Mouse (Mus musculus) spleen, adult 2 months (tissue): ENCODE data around the gene Trim2. TPM values are rescaled to one million over a fixed set of nuclear protein-coding genes. Genes with fewer than 3 reads are reported as not detected.

Experiments
- DNase-seq, 2 experiments: peaks; one replicate each; pipeline versions ENCODE4 v3.0.0 to v3.0.0-alpha.2; 2012 to 2021; ENCODE audit warnings: low spot score in 2 of 2, low read depth in 1 of 2
- H3K27ac ChIP-seq: fragments of 200-500 bp; 2 replicates; pipeline ENCODE4 v1.5.1; 2012; ENCODE audit warnings: low read length, inconsistent platforms; ENCODE audit not compliant: insufficient read depth
- H3K27me3 ChIP-seq: fragments of 200-500 bp; 2 replicates; pipeline ENCODE4 v1.6.1; 2012; ENCODE audit warnings: mild to moderate bottlenecking, moderate library complexity, low read length, inconsistent platforms; ENCODE audit not compliant: control insufficient read depth, insufficient read depth
- H3K36me3 ChIP-seq: fragments of 200-500 bp; 2 replicates; pipeline ENCODE4 v1.6.1; 2012; ENCODE audit warnings: mild to moderate bottlenecking, low read length, inconsistent platforms; ENCODE audit not compliant: control insufficient read depth, insufficient read depth
- H3K4me1 ChIP-seq: fragments of 200-500 bp; 2 replicates; pipeline ENCODE4 v1.6.1; 2011; ENCODE audit warnings: inconsistent platforms; ENCODE audit not compliant: control insufficient read depth, insufficient read depth, insufficient read length
- H3K4me3 ChIP-seq: fragments of 200-500 bp; 2 replicates; pipeline ENCODE4 v1.5.1; 2011; ENCODE audit warnings: mild to moderate bottlenecking, inconsistent platforms; ENCODE audit not compliant: insufficient read depth, insufficient read length; ENCODE audit errors: extremely low read depth
- CTCF ChIP-seq: fragments of 200-500 bp; IDR thresholded peaks from 2 replicates; pipeline ENCODE4 v1.5.1; 2011; ENCODE audit warnings: mild to moderate bottlenecking, inconsistent platforms; ENCODE audit not compliant: insufficient read depth, insufficient read length, insufficient replicate concordance; ENCODE audit errors: extremely low read depth
- POLR2A ChIP-seq: fragments of 200-500 bp; IDR thresholded peaks from 2 replicates; pipeline ENCODE4 v1.6.1; 2011; ENCODE audit warnings: low read depth, low read length, inconsistent platforms
- WGBS: fragments of 180-500 bp; shearing (Covaris S2); methylation state at CpG from one replicate; pipeline ENCODE4 v1.1.7; 2018; 5-methylcytosine and 5-hydroxymethylcytosine counted together
- polyA plus RNA-seq: library from polyadenylated mRNA; depleted of rRNA; stranded (reverse); fragments of >200 nt; gene quantifications from 2 replicates; pipeline ENCODE4 v1.2.3, GENCODE M21; 2012

The Trim2 gene
- polyA plus RNA-seq, 1 experiment = 5.7 TPM

DNA sequence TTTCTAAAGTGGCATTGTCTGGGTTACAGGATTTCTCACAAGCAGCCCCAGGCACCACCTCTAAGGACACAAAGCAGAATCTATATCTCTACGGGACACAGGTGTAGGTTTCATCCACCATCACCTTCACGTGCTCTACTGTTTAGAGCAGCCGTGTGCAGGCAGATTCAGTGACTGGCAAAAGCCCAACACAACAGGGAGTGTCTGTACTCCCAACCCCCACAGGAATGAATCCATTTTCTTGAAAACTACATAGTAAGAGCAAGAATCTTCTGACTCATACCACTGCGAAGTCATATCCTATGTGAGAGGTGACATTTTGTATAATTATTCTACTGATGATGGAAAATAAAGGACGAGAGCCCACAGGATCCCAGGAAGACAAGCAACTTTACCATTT, 5.6 kb upstream of the Trim2 start:
- H3K4me3 ChIP-seq = no peak overlapping the region
- H3K27ac ChIP-seq = no peak overlapping the region
- H3K36me3 ChIP-seq = no peaks in the 10 kb centered on the region
- H3K27me3 ChIP-seq = no peaks in the 10 kb centered on the region
- no peak for TF ChIP-seq POLR2A
- TF ChIP-seq CTCF = no peak
- no peak for DNase-seq
- 77% methylated on average over 5 of the region's 5 CpGs for WGBS
- H3K4me1 ChIP-seq = no peaks in the 10 kb centered on the region

DNA sequence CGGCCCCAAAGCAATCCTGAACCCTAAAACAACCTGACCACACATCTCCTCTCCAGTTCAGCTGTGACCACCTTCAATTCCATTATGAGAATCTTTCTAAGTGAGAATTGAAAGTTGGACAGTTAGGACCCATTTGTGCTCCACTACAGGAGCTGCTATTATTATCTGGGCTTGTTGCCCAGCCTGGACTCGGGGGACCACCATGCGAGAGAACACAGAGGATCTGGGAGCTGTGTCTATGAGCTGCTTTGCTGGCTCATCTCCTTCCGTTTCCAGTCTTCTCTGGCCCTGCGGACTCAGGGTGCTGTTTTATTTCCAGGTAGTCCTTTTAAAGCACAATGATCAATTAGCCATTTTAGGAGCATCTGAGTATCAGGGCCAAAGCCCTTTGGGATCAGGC, 839 bp upstream of the Trim2 start:
- H3K36me3 ChIP-seq = no peaks in the 10 kb centered on the region
- H3K27ac ChIP-seq = 0 out of 2 replicates have a peak overlapping the region, but pooled peaks have one; percentile 12
- no peak for TF ChIP-seq POLR2A
- no peak for TF ChIP-seq CTCF
- WGBS = 86% methylated on average over 5 of the region's 5 CpGs
- no peaks in the 10 kb centered on the region; the same call in 1 of the 2 replicates for H3K27me3 ChIP-seq
- H3K4me3 ChIP-seq = no peak overlapping the region
- no peaks in the 10 kb centered on the region; the same call in 1 of the 2 replicates for H3K4me1 ChIP-seq
- no peak for DNase-seq

DNA sequence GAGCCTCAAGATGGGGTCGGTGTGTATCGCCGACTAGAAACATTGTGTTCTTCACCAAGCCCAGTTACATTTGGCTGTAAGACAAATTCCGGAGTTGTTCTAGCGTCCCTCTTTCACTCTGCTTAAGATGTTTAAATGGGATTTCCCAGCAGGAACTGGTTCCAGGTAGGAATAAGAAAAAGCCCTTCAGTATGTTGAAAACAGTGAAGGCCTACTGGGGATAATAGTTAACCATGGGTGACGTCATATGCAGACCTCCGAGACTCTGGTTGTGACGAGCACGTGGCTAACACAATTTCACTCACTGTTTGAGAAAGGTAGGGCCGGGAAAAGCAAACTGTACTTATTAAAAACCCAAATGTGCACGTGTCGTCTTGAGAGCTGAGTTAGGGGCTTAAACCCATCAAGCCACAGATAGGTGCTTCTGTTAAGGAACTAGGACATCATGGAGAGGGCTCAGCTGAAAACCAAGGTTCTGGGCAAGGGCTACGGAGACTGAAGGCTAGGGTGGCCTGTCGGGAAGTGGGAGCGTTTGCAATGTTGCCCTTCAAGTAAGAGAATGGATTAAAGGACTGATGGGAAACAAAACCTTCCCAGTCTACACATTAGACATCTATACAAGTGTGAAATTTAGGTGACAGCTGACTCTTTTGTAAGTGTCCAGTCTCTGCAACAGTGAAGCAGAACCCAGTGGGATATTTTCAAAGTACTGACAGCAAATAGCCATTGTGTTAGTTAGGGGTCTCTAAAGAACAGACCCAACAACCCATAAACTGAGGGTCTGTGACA, 761 bp downstream of the Trim2 start:
- 62% methylated on average over 15 of the region's 15 CpGs for WGBS
- Histone ChIP-seq H3K36me3 (no peaks in the 10 kb centered on the region), H3K4me3 (no peak overlapping the region), H3K27ac (no peak overlapping the region), H3K27me3 (no peaks in the 10 kb centered on the region; the same call in 1 of the 2 replicates), H3K4me1 (no peaks in the 10 kb centered on the region; the same call in 1 of the 2 replicates)
- no peak for DNase-seq
- no peak for TF ChIP-seq POLR2A
- TF ChIP-seq CTCF = no peak

DNA sequence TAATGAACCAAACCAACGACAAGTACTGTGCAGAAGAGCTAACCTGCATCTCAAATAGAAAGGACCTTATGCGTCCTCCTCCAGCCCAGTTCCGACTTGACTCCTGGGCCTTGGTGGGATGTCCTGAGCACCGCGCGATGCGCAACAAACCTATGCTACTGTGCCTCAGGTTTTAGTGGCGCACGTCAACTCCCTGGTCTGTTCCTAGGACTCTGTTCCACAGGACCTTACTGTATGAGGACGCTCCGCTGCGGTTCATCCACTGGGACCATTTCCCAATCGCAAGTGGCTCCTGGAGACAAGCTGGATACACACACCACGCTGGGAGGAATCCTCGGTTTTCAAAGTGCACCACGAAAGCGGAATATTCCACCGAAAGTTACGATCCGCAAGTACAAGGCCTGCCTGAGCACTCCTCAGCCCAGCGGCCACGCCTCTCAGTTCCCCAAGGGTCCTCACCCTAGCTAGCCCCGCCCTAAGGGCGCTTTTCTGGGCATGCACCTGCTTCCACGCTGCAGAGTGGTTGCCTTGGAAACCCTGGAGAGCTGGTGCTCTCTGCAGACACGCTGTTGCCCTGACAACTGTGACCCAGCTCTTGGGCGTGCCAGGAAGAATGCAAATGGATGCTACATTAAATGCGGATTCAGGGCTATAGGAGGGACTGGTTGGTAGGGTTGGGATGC, 1.5 kb downstream of the Trim2 start:
- Histone ChIP-seq H3K4me3 (peak overlapping the region; percentile 31; the same call in 1 of the 2 replicates), H3K36me3 (no peaks in the 10 kb centered on the region), H3K27me3 (no peaks in the 10 kb centered on the region; the same call in 1 of the 2 replicates), H3K27ac (no peak overlapping the region), H3K4me1 (no peaks in the 10 kb centered on the region; the same call in 1 of the 2 replicates)
- TF ChIP-seq POLR2A (no peak), CTCF (no peak)
- 8% methylated on average over 28 of the region's 28 CpGs for WGBS
- DNase-seq = peak; percentile 29 to 32

DNA sequence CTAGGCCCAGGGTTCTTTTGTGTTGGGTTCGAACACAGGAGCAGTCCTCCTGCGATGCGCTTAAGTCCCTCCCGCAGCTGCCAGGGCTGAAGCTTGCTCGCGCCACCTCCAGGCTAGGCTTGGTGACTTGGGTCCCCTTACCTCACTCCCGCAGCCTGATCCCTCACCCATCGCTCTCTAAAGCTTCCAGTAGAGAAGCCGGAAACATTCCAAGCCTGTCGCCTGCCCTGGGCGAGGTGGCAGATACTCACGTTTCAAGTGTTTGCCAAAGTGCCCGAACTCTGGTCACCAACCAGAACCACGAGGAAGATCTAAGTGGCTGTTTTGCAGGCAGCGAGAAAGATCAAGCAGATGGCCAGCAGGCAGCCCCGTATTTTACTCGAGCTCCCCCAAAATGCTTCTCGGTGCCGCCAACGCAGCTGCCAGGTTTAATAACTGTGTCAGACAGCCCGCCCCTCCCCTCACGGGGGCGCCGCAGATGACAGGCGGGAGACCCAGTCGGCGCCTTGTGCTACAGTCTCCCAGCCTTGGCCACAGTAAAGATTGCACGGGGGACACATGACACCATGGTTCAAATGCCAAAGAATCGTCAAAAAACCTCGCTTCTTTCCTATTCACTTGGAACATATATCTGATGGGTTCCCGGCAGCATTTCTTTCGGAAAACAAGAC, 2.2 kb downstream of the Trim2 start:
- 3% methylated on average over 32 of the region's 32 CpGs for WGBS
- Histone ChIP-seq H3K4me3 (peak overlapping the region; percentile 31; the same call in 1 of the 2 replicates), H3K4me1 (no peaks in the 10 kb centered on the region; the same call in 1 of the 2 replicates), H3K27ac (no peak overlapping the region), H3K27me3 (no peaks in the 10 kb centered on the region; the same call in 1 of the 2 replicates), H3K36me3 (no peaks in the 10 kb centered on the region)
- DNase-seq = peak in 1 of 2 experiments; percentile 11
- TF ChIP-seq CTCF = no peak
- no peak for TF ChIP-seq POLR2A

DNA sequence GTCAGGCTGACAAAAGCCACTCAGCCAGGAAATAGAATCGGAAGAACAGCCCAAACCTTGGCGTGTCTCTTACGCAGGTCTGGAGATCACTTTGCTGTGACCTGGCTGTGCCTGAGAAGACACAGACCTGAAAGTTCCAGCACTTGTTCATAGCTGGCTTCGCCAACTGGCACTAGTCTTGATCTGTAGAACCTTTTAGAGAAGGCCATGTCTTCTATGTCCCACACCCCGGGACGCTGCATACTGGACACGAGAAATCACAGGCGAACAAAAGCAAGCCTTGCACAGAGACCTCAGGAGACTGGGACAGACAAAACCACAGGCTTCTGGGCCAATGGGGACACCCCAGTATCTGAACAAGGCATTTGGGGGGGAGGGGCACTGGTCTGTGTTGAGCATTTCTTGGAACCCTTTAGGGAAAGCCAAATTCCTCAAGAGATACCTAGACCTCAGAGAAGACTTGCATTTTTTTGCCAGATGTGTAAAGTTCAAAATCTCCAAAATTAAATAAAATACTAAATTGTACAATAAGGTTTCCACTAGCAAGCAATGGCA, 3.2 kb downstream of the Trim2 start:
- no peak for DNase-seq
- Histone ChIP-seq H3K4me1 (no peaks in the 10 kb centered on the region; the same call in 1 of the 2 replicates), H3K27ac (no peak overlapping the region), H3K36me3 (no peaks in the 10 kb centered on the region), H3K4me3 (no peak overlapping the region), H3K27me3 (no peaks in the 10 kb centered on the region; the same call in 1 of the 2 replicates)
- no peak for TF ChIP-seq POLR2A
- TF ChIP-seq CTCF = no peak
- WGBS = 85% methylated on average over 8 of the region's 8 CpGs
